Mouse (Mus musculus): ENCODE measurements at regions not wholly inside any gene's neighbourhood (a gene's known extent, or its start where the extent isn't known, plus 50 kb on each side); places are given as distances from the start of the nearest gene placed in this dataset.

GRCm38 (mm10) chr13:51976620-51977214 is 130.2 kb downstream of the Gadd45g start:
- peaks cover 33% of the 10 kb centered on the region for H3K4me1 ChIP-seq
- ATAC-seq (ENCODE audit: insufficient read depth, low FRiP score, low read depth): no peak
- 73% methylated on average over 6 of the region's 6 CpGs for WGBS

GRCm38 (mm10) chr13:51979301-51979977 is 133.0 kb downstream of the Gadd45g start:
- Histone ChIP-seq H3K27ac (no peak overlapping the region), H3K4me3 (replicated peaks) (no peak overlapping the region), H3K36me3 (no peaks in the 10 kb centered on the region), H3K9me3 (no peaks in the 10 kb centered on the region), H3K4me2 (no peak overlapping the region), H3K4me1 (peaks cover 23% of the 10 kb centered on the region), H3K9ac (no peak overlapping the region), H3K27me3 (replicated peaks) (no peaks in the 10 kb centered on the region)
- WGBS: 64% methylated on average over 5 of the region's 5 CpGs
- peak; percentile 85 for ATAC-seq (ENCODE audit: insufficient read depth, low FRiP score, low read depth)

More at GRCm38 (mm10) chr13:51976620-51977214, 130.2 kb downstream of the Gadd45g start:
- no peaks in the 10 kb centered on the region for H3K36me3 ChIP-seq
- no peaks in the 10 kb centered on the region for H3K9me3 ChIP-seq
- H3K4me2 ChIP-seq: no peak overlapping the region
- peak overlapping the region; percentile 57; the same call in 1 of the 2 replicates for H3K27ac ChIP-seq
- no peaks in the 10 kb centered on the region for H3K27me3 ChIP-seq (replicated peaks)
- no peak overlapping the region for H3K9ac ChIP-seq
- H3K4me3 ChIP-seq (replicated peaks): no peak overlapping the region

GRCm38 (mm10) chr13:51980344-51980743 is 133.9 kb downstream of the Gadd45g start:
- Histone ChIP-seq H3K9ac (no peak overlapping the region), H3K9me3 (no peaks in the 10 kb centered on the region), H3K27ac (no peak overlapping the region), H3K4me1 (peaks cover 14% of the 10 kb centered on the region), H3K4me3 (replicated peaks) (no peak overlapping the region), H3K4me2 (no peak overlapping the region), H3K36me3 (no peaks in the 10 kb centered on the region), H3K27me3 (replicated peaks) (no peaks in the 10 kb centered on the region)
- WGBS: 53% methylated on average over 1 of the region's 1 CpGs
- no peak for ATAC-seq (ENCODE audit: insufficient read depth, low FRiP score, low read depth)

GRCm38 (mm10) chr13:51983002-51983401 is 136.5 kb downstream of the Gadd45g start:
- Histone ChIP-seq H3K9me3 (no peaks in the 10 kb centered on the region), H3K4me1 (no peaks in the 10 kb centered on the region), H3K27ac (no peak overlapping the region), H3K4me3 (replicated peaks) (no peak overlapping the region), H3K4me2 (no peak overlapping the region), H3K9ac (no peak overlapping the region), H3K27me3 (replicated peaks) (no peaks in the 10 kb centered on the region), H3K36me3 (no peaks in the 10 kb centered on the region)
- no peak for ATAC-seq (ENCODE audit: insufficient read depth, low FRiP score, low read depth)
- 82% methylated on average over 8 of the region's 8 CpGs for WGBS

- Histone ChIP-seq H3K4me1 (no peaks in the 10 kb centered on the region), H3K36me3 (no peaks in the 10 kb centered on the region), H3K27me3 (replicated peaks) (no peaks in the 10 kb centered on the region), H3K9ac (no peak overlapping the region), H3K4me3 (replicated peaks) (no peak overlapping the region), H3K4me2 (no peak overlapping the region), H3K27ac (no peak overlapping the region), H3K9me3 (no peaks in the 10 kb centered on the region)
- no peak for ATAC-seq (ENCODE audit: insufficient read depth, low FRiP score, low read depth)
- WGBS: 87% methylated on average over 5 of the region's 5 CpGs
These were observed 137.1 kb downstream of the Gadd45g start for GRCm38 (mm10) chr13:51983575-51983974.

GRCm38 (mm10) chr13:51991339-51991738 is 144.9 kb downstream of the Gadd45g start:
- Histone ChIP-seq H3K27ac (no peak overlapping the region), H3K9ac (no peak overlapping the region), H3K4me1 (no peaks in the 10 kb centered on the region), H3K27me3 (replicated peaks) (no peaks in the 10 kb centered on the region), H3K4me2 (no peak overlapping the region), H3K4me3 (replicated peaks) (no peak overlapping the region), H3K9me3 (no peaks in the 10 kb centered on the region), H3K36me3 (no peaks in the 10 kb centered on the region)
- ATAC-seq (ENCODE audit: insufficient read depth, low FRiP score, low read depth): no peak
- 77% methylated on average over 4 of the region's 4 CpGs for WGBS

- Histone ChIP-seq H3K4me1 (no peaks in the 10 kb centered on the region), H3K27ac (no peak overlapping the region), H3K4me2 (no peak overlapping the region), H3K4me3 (replicated peaks) (no peak overlapping the region), H3K36me3 (no peaks in the 10 kb centered on the region), H3K27me3 (replicated peaks) (no peaks in the 10 kb centered on the region), H3K9me3 (no peaks in the 10 kb centered on the region), H3K9ac (no peak overlapping the region)
- 36% methylated on average over 6 of the region's 6 CpGs for WGBS
- no peak for ATAC-seq (ENCODE audit: insufficient read depth, low FRiP score, low read depth)
These were observed 146.4 kb downstream of the Gadd45g start for GRCm38 (mm10) chr13:51992878-51993277.

GRCm38 (mm10) chr13:51996163-51996562 is 149.7 kb downstream of the Gadd45g start:
- no peaks in the 10 kb centered on the region for H3K9me3 ChIP-seq
- no peaks in the 10 kb centered on the region for H3K4me1 ChIP-seq
- no peaks in the 10 kb centered on the region for H3K27me3 ChIP-seq (replicated peaks)
- no peaks in the 10 kb centered on the region for H3K36me3 ChIP-seq
- no peak overlapping the region for H3K4me3 ChIP-seq (replicated peaks)
- H3K4me2 ChIP-seq: no peak overlapping the region
- no peak overlapping the region for H3K9ac ChIP-seq
- H3K27ac ChIP-seq: no peak overlapping the region
- no peak for ATAC-seq (ENCODE audit: insufficient read depth, low FRiP score, low read depth)
- 58% methylated on average over 4 of the region's 4 CpGs for WGBS

GRCm38 (mm10) chr13:51998542-51998941 is 152.1 kb downstream of the Gadd45g start:
- 86% methylated on average over 7 of the region's 7 CpGs for WGBS
- Histone ChIP-seq H3K27me3 (replicated peaks) (no peaks in the 10 kb centered on the region), H3K36me3 (no peaks in the 10 kb centered on the region), H3K9me3 (no peaks in the 10 kb centered on the region), H3K9ac (no peak overlapping the region), H3K4me3 (replicated peaks) (no peak overlapping the region), H3K4me2 (no peak overlapping the region), H3K27ac (no peak overlapping the region), H3K4me1 (0 out of 2 replicates have a peak, but pooled peaks cover 4% of the 10 kb centered on the region)
- no peak for ATAC-seq (ENCODE audit: insufficient read depth, low FRiP score, low read depth)

GRCm38 (mm10) chr13:52001811-52002210 is 155.3 kb downstream of the Gadd45g start:
- Histone ChIP-seq H3K9me3 (no peaks in the 10 kb centered on the region), H3K27me3 (replicated peaks) (no peaks in the 10 kb centered on the region), H3K9ac (no peak overlapping the region), H3K4me2 (no peak overlapping the region), H3K27ac (no peak overlapping the region; the same call in 1 of the 2 replicates), H3K4me3 (replicated peaks) (no peak overlapping the region), H3K36me3 (no peaks in the 10 kb centered on the region), H3K4me1 (0 out of 2 replicates have a peak, but pooled peaks cover 4% of the 10 kb centered on the region)
- ATAC-seq (ENCODE audit: insufficient read depth, low FRiP score, low read depth): no peak
- WGBS: 69% methylated on average over 12 of the region's 12 CpGs

- ATAC-seq (ENCODE audit: insufficient read depth, low FRiP score, low read depth): no peak
- H3K4me1 ChIP-seq: peaks cover 4% of the 10 kb centered on the region; the same call in 1 of the 2 replicates
- H3K9me3 ChIP-seq: no peaks in the 10 kb centered on the region
- H3K27ac ChIP-seq: no peak overlapping the region
- no peak overlapping the region for H3K9ac ChIP-seq
- H3K4me2 ChIP-seq: no peak overlapping the region
- H3K27me3 ChIP-seq (replicated peaks): no peaks in the 10 kb centered on the region
- 84% methylated on average over 5 of the region's 5 CpGs for WGBS
- no peaks in the 10 kb centered on the region for H3K36me3 ChIP-seq
- no peak overlapping the region for H3K4me3 ChIP-seq (replicated peaks)
These were observed 157.6 kb downstream of the Gadd45g start for GRCm38 (mm10) chr13:52003946-52004539.
